Mouse (Mus musculus) E14TG2a.4 (cell line): ENCODE data around the gene Lypd3.

ENCODE experiments used
- CTCF ChIP-seq: conservative IDR thresholded peaks from 2 replicates; pipeline ENCODE4 v1.5.1; 2014; ENCODE audit warnings: low read length
- NANOG ChIP-seq: IDR thresholded peaks from 2 replicates; pipeline ENCODE4 v1.6.1; 2014; ENCODE audit warnings: borderline replicate concordance, low read length, mixed read lengths
- POU5F1 ChIP-seq: IDR thresholded peaks from 2 replicates; pipeline ENCODE4 v1.6.1; 2014; ENCODE audit warnings: low read length, borderline replicate concordance

DNA sequence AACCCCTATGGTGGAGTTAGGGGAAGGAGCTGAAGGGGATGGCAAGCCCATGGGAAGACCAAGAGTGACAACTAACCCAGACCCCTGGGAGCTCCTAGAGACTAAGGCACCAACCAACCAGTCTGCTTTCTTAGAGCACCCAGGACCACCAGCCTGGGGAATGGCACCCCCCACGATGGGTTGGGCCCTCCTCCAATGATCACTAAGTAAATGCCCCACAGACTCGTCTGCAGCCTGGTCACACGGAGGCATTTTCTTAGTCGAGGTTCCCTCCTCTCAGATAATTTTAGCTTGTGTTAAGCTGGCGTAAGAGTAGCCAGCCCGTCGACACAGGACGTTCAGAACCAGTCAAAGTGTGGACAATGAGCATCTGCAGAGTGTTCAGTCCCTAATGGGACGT is 28.6 kb downstream of the Lypd3 start:
- no peak for TF ChIP-seq POU5F1
- no peak for TF ChIP-seq CTCF
- TF ChIP-seq NANOG = no peak
